Mouse (Mus musculus): ENCODE data around the gene Dnajb2.

Dnajb2 gene

DNA sequence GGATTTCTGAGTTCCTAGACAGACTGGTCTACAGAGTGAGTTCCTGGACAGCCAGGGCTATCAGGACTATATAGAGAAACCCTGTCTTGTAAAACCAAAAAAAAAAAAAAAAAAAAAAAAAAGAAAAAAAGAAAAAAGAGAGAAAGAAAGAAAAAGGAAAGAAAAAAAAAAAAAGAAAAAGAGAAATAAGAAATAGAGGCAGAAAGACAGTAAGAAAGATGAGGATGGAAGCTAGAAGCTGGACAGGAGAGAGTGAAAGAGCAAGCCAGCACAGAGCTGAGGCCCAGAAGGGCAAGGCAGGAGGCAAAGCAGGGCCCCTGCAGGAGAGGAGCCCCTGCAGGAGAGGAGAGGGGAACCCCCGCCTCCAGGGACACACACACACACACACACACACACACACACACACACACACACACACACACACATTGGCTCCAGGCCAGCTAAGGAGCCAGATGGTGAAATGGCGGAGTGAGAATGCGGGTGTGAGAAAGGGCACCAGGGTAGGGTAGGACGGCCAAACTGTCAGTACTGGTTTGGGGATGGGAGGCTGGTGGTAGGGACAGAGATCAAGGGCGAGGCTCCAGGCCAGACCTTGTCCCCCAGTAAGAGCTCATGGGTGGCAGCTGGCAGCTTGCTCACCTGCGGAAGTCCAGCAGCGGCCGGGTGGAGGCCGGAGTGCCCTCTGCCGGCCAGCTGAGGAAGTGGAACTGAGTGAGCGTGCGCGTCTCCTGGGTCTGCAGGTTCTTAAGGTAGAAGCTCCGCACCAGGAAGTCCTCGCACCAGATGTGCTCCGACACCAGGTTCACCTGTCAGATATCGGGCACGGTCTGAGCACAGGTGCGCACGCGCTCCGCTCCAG, 15.1 kb downstream of the Dnajb2 start:
- peak; percentile 83 for DNase-seq

DNA sequence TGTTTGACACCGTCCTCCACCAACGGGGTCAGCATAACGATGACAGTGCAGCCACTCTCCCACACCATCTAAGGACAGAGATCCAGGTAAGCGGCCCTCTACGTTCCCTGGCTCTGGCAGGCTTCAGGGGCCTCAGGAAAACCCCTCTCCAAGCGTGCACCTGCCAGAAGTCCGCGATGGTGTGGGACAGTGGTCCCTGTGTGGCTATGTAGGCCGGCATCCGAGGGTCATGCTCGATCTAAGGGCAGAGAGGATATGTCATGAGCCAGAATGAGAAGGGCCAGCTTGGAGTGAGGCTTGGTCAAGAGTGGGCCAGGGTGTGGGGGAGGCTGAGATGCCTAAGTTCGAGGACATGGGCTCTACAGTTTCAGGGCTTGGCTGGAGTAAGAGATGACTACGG, 16.1 kb downstream of the Dnajb2 start:
- DNase-seq, result no peak

DNA sequence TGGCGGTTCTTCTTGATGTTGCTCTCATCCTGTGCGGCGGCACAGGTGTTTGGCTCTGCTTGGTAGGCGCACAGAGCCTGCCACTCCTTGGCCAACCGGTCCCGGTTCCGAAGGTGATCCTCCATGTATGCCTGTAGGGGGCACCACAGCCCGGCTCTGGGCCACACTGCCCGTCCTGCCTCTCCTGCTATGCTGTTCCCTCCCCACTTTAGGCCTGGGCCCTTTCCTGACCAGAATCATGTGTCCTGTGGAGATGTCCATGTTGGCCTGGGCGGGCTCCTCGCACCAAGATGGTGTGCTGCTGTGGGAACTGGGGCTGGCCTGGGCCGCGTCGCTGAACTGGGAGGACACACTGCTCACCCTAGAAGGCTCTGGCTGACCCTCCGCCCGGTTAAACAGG, 16.8 kb downstream of the Dnajb2 start:
- no peak for DNase-seq

GRCm38 (mm10) chr1:75253849-75254624, 17.8 kb downstream of the Dnajb2 start:
- peak; percentile 92 for DNase-seq

GRCm38 (mm10) chr1:75254625-75255013, 18.4 kb downstream of the Dnajb2 start:
- DNase-seq, result no peak

DNA sequence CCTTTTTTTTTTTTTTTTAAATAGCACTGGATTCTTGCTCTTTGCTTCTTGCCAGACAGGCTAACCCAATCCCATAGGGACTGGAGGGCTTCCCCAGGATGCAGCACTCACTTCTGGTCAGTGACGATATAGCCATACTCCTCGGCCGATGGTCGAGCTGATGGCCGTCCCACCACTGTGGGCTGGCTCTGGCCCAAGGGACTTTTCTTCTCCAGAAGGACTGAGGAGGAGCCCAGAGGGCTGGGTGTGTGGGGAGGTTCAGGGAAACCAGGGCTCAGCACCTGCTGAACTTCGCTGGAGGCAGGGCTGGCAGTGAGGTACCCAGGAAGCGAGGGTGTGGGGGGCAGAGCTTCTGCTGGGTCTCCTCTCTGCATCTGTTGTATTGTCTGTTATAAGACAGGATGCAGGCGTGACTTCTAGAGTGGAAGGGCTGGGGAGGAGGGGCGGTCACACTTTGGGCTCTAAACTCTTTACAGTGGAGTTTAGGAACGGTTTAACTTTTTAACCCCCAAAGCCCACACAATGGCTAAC, 19.4 kb downstream of the Dnajb2 start:
- no peak for DNase-seq

GRCm38 (mm10) chr1:75261278-75261677, 25.1 kb downstream of the Dnajb2 start:
- no peak for DNase-seq

- peak; percentile 80 for DNase-seq
These were observed 27.1 kb downstream of the Dnajb2 start for GRCm38 (mm10) chr1:75262969-75263951.

- DNase-seq, result no peak
These were observed 28.1 kb downstream of the Dnajb2 start, which contains the start of gene Ptprn for GRCm38 (mm10) chr1:75264091-75264880. Gene Ptprn, minus strand, starts transcription at chr1:75264502.

DNA sequence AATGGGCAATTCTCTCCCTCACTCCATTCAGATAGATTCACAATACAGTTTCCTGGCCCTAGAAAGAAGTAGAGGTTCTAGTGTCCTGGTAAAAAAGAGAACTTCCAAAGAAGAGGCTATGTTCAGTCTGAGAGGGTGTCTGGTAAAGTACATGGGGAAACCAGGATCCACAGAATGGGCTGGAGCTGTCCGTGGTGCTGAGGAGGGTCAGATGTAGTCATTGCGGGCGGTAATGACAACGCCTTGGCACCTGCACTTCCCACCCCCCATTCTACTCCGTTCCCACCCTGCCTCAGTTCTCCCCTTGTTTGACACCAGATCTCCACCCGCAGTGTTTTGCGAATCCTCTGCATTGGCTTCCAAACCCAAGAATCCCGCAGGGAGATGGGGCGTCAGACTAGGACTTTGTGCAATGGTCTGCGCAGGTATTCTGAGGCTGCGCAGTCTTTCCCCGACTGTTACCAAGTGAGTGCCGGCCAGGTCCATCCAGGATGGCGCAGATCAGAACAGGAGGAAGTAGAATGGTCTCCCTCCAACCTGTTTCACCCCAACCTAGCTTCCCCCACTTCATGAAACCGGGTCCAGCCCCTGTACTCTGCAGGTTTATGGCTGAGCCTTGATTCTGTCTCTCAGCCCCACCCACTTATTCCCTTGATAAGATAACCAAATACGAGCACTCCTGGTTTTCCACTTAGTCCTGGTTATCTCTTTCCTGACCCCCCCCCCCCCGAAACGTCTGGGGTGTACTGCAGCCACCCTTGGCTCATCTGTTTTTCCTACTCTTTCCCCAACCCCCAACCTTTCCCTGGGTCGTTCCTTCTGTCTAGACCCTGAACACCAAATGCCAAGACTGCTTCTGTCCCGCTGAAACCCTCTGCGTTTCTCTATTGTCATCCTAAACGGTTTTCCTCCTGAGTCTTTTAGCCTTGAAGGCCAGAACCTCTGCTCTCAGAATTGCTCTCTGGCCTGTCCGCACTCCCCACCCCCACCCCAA, 41.3 kb downstream of the Dnajb2 start:
- peak; percentile 72 for DNase-seq

- DNase-seq, result no peak
These were observed 42.0 kb downstream of the Dnajb2 start, which contains the start of gene Resp18 for GRCm38 (mm10) chr1:75278228-75278627. Gene Resp18, minus strand, starts transcription at chr1:75278415.

- no peak for DNase-seq
These were observed 46.8 kb downstream of the Dnajb2 start for GRCm38 (mm10) chr1:75283017-75283416.

GRCm38 (mm10) chr1:75284911-75285310, 48.7 kb downstream of the Dnajb2 start:
- DNase-seq, result peak; percentile 10

DNA sequence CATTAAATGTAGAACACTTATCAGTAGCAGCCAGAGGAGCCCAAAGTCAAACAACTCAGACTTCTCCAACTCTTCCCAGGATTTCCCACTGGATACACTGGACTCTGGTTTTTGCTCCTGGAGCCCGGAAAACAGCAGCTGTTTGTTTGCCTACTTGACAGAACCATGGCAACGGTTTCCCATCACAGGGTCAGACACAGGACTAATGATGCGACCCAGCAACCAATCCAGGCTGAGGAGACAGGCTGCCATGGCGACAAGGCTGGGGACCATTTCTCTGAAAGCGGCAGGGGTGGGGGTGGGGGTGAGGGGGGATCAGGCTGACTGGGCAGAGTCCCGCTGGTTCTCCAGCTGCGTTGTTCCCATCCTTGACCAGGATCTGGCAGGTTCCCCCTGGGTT, 53.2 kb downstream of the Dnajb2 start:
- DNase-seq, result no peak

DNA sequence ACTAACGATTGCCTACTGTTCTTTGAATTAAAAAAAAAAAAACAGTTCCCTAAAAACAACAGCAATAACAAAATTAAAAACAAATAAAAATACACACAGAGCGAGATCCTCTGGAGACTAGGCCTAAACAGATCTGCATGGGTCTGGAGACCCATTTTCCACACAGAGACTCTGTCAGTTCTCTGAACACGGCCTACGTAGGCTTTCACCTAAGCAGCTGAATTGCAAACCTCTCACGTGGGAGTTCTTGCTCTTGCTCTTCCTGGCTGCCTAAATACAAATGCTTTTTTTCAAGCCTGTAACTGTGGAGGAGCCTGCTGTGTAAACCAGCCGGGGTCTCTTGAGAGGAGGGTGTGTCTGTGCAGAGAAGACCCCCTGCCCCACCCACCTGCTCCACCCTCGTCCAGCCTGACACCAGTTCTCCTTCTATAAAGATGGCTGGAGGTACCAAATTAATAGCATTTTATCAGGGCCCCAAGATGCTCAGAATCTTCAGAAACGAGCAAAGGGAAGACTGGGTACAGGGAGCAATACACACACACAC, 53.8 kb downstream of the Dnajb2 start:
- no peak for DNase-seq

GRCm38 (mm10) chr1:75290582-75290981, 54.4 kb downstream of the Dnajb2 start:
- DNase-seq, result peak; percentile 14

- no peak for DNase-seq
These were observed 55.1 kb downstream of the Dnajb2 start for GRCm38 (mm10) chr1:75291321-75291720.

DNA sequence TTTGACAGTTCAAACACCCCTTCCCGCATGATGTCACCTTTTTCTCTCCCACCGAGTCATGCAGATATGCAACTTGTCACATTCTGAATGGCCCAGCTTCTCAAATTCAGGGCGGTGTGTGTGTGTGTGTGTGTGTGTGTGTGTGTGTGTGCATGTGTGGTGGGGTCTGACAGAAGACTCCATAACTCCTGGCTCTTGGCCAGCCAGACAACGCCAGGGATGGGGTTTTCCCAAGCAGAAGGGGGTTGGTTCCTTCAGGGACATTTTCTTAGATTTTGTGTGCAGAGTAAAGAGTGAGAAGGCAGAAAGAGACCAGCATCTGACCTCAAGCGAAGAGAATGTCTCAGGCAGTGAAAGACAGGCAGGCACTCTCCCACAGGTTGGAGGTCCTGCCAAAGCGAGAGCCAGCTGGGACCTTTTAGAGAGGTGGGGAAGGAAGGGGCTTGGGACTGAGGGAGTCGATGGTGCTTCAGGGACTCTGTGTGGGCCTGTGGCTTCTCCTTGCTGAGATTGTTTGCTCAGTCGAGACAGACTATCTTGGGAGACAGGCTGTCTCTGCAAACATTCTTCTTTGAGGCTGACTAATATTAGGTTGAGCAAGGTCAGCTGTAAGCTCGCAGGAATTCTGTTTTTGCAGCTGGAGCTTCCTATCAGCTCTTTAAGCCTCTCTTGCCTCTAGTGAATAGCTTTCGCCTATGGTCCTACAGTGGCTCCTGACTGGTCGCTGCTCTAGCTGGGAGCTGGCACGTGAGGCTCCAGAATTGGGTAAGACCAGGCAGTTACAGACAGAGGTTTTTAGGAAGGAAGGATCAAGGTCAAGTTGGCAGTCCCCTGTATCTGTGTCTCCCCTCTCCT, 56.5 kb downstream of the Dnajb2 start:
- DNase-seq, result no peak

GRCm38 (mm10) chr1:75293331-75293701, 57.1 kb downstream of the Dnajb2 start:
- DNase-seq, result no peak

Measured in lung, postnatal 14 days (tissue).